Mouse (Mus musculus): ENCODE measurements around the gene Rin3. TPM values are rescaled to one million over a fixed set of nuclear protein-coding genes. Genes with fewer than 3 reads are reported as not detected.

Rin3 gene
- polyA plus RNA-seq, 1 experiment = 102 TPM

- 69% methylated on average over 4 of the region's 4 CpGs for WGBS
- Histone ChIP-seq H3K4me1 (ENCODE audit: control insufficient read depth, insufficient read depth, low read length) (peaks cover 18% of the 10 kb centered on the region), H3K27ac (ENCODE audit: control insufficient read depth, insufficient read depth, low read depth, low read length, poor library complexity) (no peak overlapping the region), H3K4me3 (replicated peaks; ENCODE audit: control insufficient read depth, low read depth, low read length) (peak overlapping the region; percentile 37)
- no peak for TF ChIP-seq CTCF (IDR thresholded peaks at IDR 0.05; ENCODE audit: control insufficient read depth, insufficient read depth, low read length)
- no peak for TF ChIP-seq POLR2A (IDR thresholded peaks at IDR 0.05; ENCODE audit: borderline replicate concordance, control insufficient read depth, low read depth, low read length)
These were observed 88.2 kb downstream of the Rin3 start for GRCm38 (mm10) chr12:102370931-102371500.

- H3K4me3 ChIP-seq (replicated peaks; ENCODE audit: control insufficient read depth, low read depth, low read length) = no peak overlapping the region
- TF ChIP-seq CTCF (IDR thresholded peaks at IDR 0.05; ENCODE audit: control insufficient read depth, insufficient read depth, low read length) (no peak), POLR2A (IDR thresholded peaks at IDR 0.05; ENCODE audit: borderline replicate concordance, control insufficient read depth, low read depth, low read length) (no peak)
- peaks cover 9% of the 10 kb centered on the region; the same call in 1 of the 2 replicates for H3K4me1 ChIP-seq (ENCODE audit: control insufficient read depth, insufficient read depth, low read length)
- 65% methylated on average over 3 of the region's 3 CpGs for WGBS
- H3K27ac ChIP-seq (ENCODE audit: control insufficient read depth, insufficient read depth, low read depth, low read length, poor library complexity) = no peak overlapping the region
These were observed 89.5 kb downstream of the Rin3 start for GRCm38 (mm10) chr12:102372322-102372721.

GRCm38 (mm10) chr12:102382180-102382579, 99.3 kb downstream of the Rin3 start:
- H3K4me1 ChIP-seq (ENCODE audit: control insufficient read depth, insufficient read depth, low read length) = peaks cover 7% of the 10 kb centered on the region; the same call in 1 of the 2 replicates
- no peak overlapping the region for H3K4me3 ChIP-seq (replicated peaks; ENCODE audit: control insufficient read depth, low read depth, low read length)
- H3K27ac ChIP-seq (ENCODE audit: control insufficient read depth, insufficient read depth, low read depth, low read length, poor library complexity) = peak overlapping the region; percentile 17; the same call in 1 of the 2 replicates
- 42% methylated on average over 8 of the region's 8 CpGs for WGBS
- TF ChIP-seq CTCF (IDR thresholded peaks at IDR 0.05; ENCODE audit: control insufficient read depth, insufficient read depth, low read length) = no peak
- TF ChIP-seq POLR2A (IDR thresholded peaks at IDR 0.05; ENCODE audit: borderline replicate concordance, control insufficient read depth, low read depth, low read length) = no peak

- 50% methylated on average over 9 of the region's 9 CpGs for WGBS
- H3K4me1 ChIP-seq (ENCODE audit: control insufficient read depth, insufficient read depth, low read length) = peaks cover 7% of the 10 kb centered on the region; the same call in 1 of the 2 replicates
- TF ChIP-seq CTCF (IDR thresholded peaks at IDR 0.05; ENCODE audit: control insufficient read depth, insufficient read depth, low read length) = no peak
- no peak for TF ChIP-seq POLR2A (IDR thresholded peaks at IDR 0.05; ENCODE audit: borderline replicate concordance, control insufficient read depth, low read depth, low read length)
- no peak overlapping the region for H3K4me3 ChIP-seq (replicated peaks; ENCODE audit: control insufficient read depth, low read depth, low read length)
- H3K27ac ChIP-seq (ENCODE audit: control insufficient read depth, insufficient read depth, low read depth, low read length, poor library complexity) = no peak overlapping the region
These were observed 100.4 kb downstream of the Rin3 start for GRCm38 (mm10) chr12:102383288-102383687.

- 37% methylated on average over 3 of the region's 3 CpGs for WGBS
- Histone ChIP-seq H3K4me1 (ENCODE audit: control insufficient read depth, insufficient read depth, low read length) (peaks cover 7% of the 10 kb centered on the region; the same call in 1 of the 2 replicates), H3K27ac (ENCODE audit: control insufficient read depth, insufficient read depth, low read depth, low read length, poor library complexity) (no peak overlapping the region), H3K4me3 (replicated peaks; ENCODE audit: control insufficient read depth, low read depth, low read length) (no peak overlapping the region)
- TF ChIP-seq CTCF (IDR thresholded peaks at IDR 0.05; ENCODE audit: control insufficient read depth, insufficient read depth, low read length) (peak; percentile 18; the same call in 1 of the 2 replicates), POLR2A (IDR thresholded peaks at IDR 0.05; ENCODE audit: borderline replicate concordance, control insufficient read depth, low read depth, low read length) (no peak)
These were observed 102.0 kb downstream of the Rin3 start for GRCm38 (mm10) chr12:102384819-102385218.

GRCm38 (mm10) chr12:102387219-102387917, 104.5 kb downstream of the Rin3 start:
- 70% methylated on average over 16 of the region's 16 CpGs for WGBS
- Histone ChIP-seq H3K4me3 (replicated peaks; ENCODE audit: control insufficient read depth, low read depth, low read length) (no peak overlapping the region), H3K4me1 (ENCODE audit: control insufficient read depth, insufficient read depth, low read length) (peaks cover 4% of the 10 kb centered on the region; the same call in 1 of the 2 replicates), H3K27ac (ENCODE audit: control insufficient read depth, insufficient read depth, low read depth, low read length, poor library complexity) (no peak overlapping the region)
- no peak for TF ChIP-seq POLR2A (IDR thresholded peaks at IDR 0.05; ENCODE audit: borderline replicate concordance, control insufficient read depth, low read depth, low read length)
- peak; percentile 93 for TF ChIP-seq CTCF (IDR thresholded peaks at IDR 0.05; ENCODE audit: control insufficient read depth, insufficient read depth, low read length)

GRCm38 (mm10) chr12:102390042-102390441, 107.2 kb downstream of the Rin3 start:
- no peak overlapping the region for H3K27ac ChIP-seq (ENCODE audit: control insufficient read depth, insufficient read depth, low read depth, low read length, poor library complexity)
- TF ChIP-seq CTCF (IDR thresholded peaks at IDR 0.05; ENCODE audit: control insufficient read depth, insufficient read depth, low read length) (no peak), POLR2A (IDR thresholded peaks at IDR 0.05; ENCODE audit: borderline replicate concordance, control insufficient read depth, low read depth, low read length) (no peak)
- 73% methylated on average over 8 of the region's 8 CpGs for WGBS
- H3K4me3 ChIP-seq (replicated peaks; ENCODE audit: control insufficient read depth, low read depth, low read length) = no peak overlapping the region
- H3K4me1 ChIP-seq (ENCODE audit: control insufficient read depth, insufficient read depth, low read length) = no peaks in the 10 kb centered on the region

- Histone ChIP-seq H3K27ac (ENCODE audit: control insufficient read depth, insufficient read depth, low read depth, low read length, poor library complexity) (no peak overlapping the region), H3K4me3 (replicated peaks; ENCODE audit: control insufficient read depth, low read depth, low read length) (no peak overlapping the region), H3K4me1 (ENCODE audit: control insufficient read depth, insufficient read depth, low read length) (no peaks in the 10 kb centered on the region)
- WGBS = 75% methylated on average over 2 of the region's 2 CpGs
- TF ChIP-seq POLR2A (IDR thresholded peaks at IDR 0.05; ENCODE audit: borderline replicate concordance, control insufficient read depth, low read depth, low read length) = no peak
- TF ChIP-seq CTCF (IDR thresholded peaks at IDR 0.05; ENCODE audit: control insufficient read depth, insufficient read depth, low read length) = no peak
These were observed 108.3 kb downstream of the Rin3 start for GRCm38 (mm10) chr12:102391109-102391508.
